Mouse (Mus musculus): ENCODE data around the gene Gch1. TPM values are rescaled to one million over a fixed set of nuclear protein-coding genes. Genes with fewer than 3 reads are reported as not detected.

Gch1 gene
- polyA plus RNA-seq, 1 experiment from 2014 or later, result 3.7 TPM

DNA sequence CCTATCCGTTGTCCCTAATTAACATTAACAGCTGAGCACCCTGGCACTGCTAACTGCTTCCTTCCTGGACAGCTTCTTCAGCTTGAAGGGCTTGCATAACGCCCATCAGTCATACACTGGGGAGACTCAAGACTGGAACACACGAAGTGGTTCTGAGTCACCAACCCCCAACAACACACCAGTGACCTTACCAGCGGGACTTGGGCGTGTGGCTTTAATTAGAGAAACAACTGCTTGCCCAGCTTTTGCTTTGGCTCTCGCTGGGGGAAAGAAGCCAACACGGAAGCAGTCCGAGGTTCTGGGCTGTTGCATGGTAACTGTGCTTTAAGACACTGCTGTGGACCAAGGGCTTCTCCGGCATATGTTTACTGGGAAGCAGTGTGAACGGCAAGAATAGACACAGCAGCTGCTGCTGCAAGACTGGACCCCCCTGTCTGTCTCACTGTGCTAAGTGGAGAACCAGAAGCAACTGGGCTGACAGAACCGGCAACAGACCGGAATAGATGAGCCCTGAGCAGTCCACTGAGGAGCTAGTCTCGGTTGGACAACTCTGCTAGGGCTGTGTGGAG lies 11.3 kb downstream of the Gch1 start:
- ATAC-seq, result no peak
- H3K27ac ChIP-seq, result no peak overlapping the region
- H3K27me3 ChIP-seq (replicated peaks), result 0 out of 2 replicates have a peak, but pooled peaks cover 2% of the 10 kb centered on the region
- H3K36me3 ChIP-seq, result no peaks in the 10 kb centered on the region
- H3K9ac ChIP-seq, result no peak overlapping the region
- 39% methylated on average over 13 of the region's 13 CpGs for WGBS (ENCODE audit: insufficient replicate concordance)
- H3K4me1 ChIP-seq, result 0 out of 2 replicates have a peak, but pooled peaks cover 3% of the 10 kb centered on the region
- no peak overlapping the region for H3K4me3 ChIP-seq
- H3K4me2 ChIP-seq, result no peak overlapping the region
- no peaks in the 10 kb centered on the region; the same call in 1 of the 2 replicates for H3K9me3 ChIP-seq (replicated peaks)

DNA sequence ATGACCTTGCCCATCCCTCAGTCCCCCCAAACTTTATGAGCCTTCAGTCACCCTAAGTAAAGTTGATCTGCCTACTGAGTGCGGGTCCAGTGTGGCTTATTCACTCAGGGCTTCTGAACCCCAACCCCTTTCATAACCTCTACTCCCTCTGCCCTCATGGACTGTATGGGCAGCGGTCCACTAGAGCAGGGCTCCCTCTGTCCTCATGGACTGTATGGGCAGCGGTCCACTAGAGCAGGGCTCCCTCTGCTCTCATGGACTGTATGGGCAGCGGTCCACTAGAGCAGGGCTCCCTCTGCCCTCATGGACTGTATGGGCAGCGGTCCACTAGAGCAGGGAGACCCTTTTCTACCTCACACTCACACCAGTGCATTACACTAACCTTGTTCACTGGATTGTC lies 13.0 kb downstream of the Gch1 start:
- Histone ChIP-seq H3K4me3 (no peak overlapping the region), H3K36me3 (no peaks in the 10 kb centered on the region), H3K27ac (no peak overlapping the region), H3K4me1 (peaks cover 13% of the 10 kb centered on the region), H3K9me3 (replicated peaks) (no peaks in the 10 kb centered on the region), H3K9ac (no peak overlapping the region), H3K27me3 (replicated peaks) (0 out of 2 replicates have a peak, but pooled peaks cover 2% of the 10 kb centered on the region), H3K4me2 (no peak overlapping the region)
- no peak for ATAC-seq
- WGBS (ENCODE audit: insufficient replicate concordance), result 65% methylated on average over 5 of the region's 5 CpGs

- Histone ChIP-seq H3K4me3 (no peak overlapping the region), H3K4me1 (peaks cover 20% of the 10 kb centered on the region), H3K27ac (no peak overlapping the region), H3K9me3 (replicated peaks) (no peaks in the 10 kb centered on the region), H3K36me3 (no peaks in the 10 kb centered on the region), H3K27me3 (replicated peaks) (0 out of 2 replicates have a peak, but pooled peaks cover 2% of the 10 kb centered on the region), H3K9ac (no peak overlapping the region), H3K4me2 (no peak overlapping the region)
- no peak for ATAC-seq
- 68% methylated on average over 5 of the region's 5 CpGs for WGBS (ENCODE audit: insufficient replicate concordance)
Measured at GRCm38 (mm10) chr14:47175136-47175535, 14.1 kb downstream of the Gch1 start.

- no peak overlapping the region for H3K4me3 ChIP-seq
- H3K27ac ChIP-seq, result no peak overlapping the region
- no peak overlapping the region for H3K9ac ChIP-seq
- WGBS (ENCODE audit: insufficient replicate concordance), result 13% methylated on average over 5 of the region's 5 CpGs
- no peaks in the 10 kb centered on the region for H3K27me3 ChIP-seq (replicated peaks)
- no peaks in the 10 kb centered on the region for H3K9me3 ChIP-seq (replicated peaks)
- H3K4me1 ChIP-seq, result peaks cover 25% of the 10 kb centered on the region
- no peak for ATAC-seq
- no peaks in the 10 kb centered on the region for H3K36me3 ChIP-seq
- H3K4me2 ChIP-seq, result no peak overlapping the region
Measured at GRCm38 (mm10) chr14:47172073-47172472, 17.1 kb downstream of the Gch1 start.

DNA sequence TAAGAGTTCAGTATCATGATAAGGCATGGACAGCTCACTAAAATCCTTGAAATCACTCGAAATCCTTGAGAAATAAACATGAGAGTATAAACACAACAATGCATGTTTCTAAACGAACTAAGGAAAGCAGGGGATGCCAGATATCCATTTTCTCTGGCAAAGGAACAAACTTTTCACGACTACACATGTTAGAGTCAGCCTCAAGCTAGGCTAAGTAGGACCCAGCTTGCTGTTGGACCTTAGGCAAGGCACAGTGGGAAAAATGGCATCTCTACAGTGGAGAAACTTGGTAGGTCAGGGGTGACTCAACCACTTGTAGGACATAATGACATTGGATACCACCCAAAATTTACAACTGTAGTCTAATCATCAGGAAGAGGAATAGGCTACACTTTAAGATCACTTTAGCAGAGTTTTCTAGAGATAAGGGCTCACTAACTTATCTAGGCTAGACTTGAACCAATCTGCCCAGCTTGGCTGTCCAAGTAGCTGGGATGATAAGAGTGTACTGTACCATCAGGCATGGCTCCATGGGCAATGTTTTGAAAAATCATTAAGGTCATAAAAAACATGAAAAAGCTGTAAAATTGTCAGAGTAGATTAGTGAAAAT lies 18.6 kb downstream of the Gch1 start:
- peak; percentile 49; the same call in 1 of the 2 replicates for ATAC-seq
- WGBS (ENCODE audit: insufficient replicate concordance), result 46% methylated on average over 3 of the region's 3 CpGs
- no peak overlapping the region for H3K27ac ChIP-seq
- H3K36me3 ChIP-seq, result no peaks in the 10 kb centered on the region
- H3K4me2 ChIP-seq, result no peak overlapping the region
- H3K27me3 ChIP-seq (replicated peaks), result no peaks in the 10 kb centered on the region
- H3K4me3 ChIP-seq, result no peak overlapping the region
- H3K4me1 ChIP-seq, result peaks cover 25% of the 10 kb centered on the region
- no peak overlapping the region for H3K9ac ChIP-seq
- H3K9me3 ChIP-seq (replicated peaks), result no peaks in the 10 kb centered on the region

DNA sequence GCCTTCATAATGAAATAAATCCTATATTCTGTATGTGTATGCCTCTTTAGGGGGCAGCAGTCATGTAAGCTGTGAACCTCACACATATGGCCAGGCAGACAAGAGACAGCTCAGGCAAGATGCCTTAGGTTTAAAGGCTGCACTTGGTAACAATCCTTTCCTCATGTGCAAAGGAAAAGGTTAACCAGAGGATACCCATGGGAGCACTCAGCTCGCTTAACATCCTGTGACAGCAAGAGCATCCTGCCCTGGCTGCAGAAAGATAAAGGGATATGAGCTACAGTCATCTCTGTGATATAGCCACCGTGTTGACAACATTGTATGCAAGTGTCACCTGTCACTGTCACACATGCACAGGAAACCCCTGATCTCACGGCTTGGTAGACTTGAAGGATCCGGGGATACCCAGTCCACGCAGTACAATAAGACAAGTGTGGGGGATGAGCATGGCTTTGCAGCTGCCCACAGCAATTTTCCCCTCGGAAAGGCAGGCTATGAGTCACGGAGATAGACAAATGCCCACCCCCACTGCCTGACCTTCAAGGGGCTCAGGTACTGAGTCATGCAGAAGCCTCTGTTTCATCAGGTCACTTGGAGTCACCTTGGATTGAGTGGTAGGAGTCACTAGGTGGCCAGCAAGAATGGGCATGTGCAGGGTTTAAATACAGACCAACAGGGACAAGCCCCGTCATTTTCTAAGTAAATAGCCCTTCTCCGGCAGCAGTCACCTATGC lies 19.4 kb downstream of the Gch1 start:
- ATAC-seq, result no peak
- H3K4me3 ChIP-seq, result no peak overlapping the region
- H3K9ac ChIP-seq, result no peak overlapping the region
- H3K27me3 ChIP-seq (replicated peaks), result no peaks in the 10 kb centered on the region
- peaks cover 25% of the 10 kb centered on the region for H3K4me1 ChIP-seq
- no peaks in the 10 kb centered on the region for H3K36me3 ChIP-seq
- H3K9me3 ChIP-seq (replicated peaks), result no peaks in the 10 kb centered on the region
- H3K4me2 ChIP-seq, result no peak overlapping the region
- WGBS (ENCODE audit: insufficient replicate concordance), result 37% methylated on average over 9 of the region's 9 CpGs
- no peak overlapping the region for H3K27ac ChIP-seq

- Histone ChIP-seq H3K36me3 (no peaks in the 10 kb centered on the region), H3K9ac (no peak overlapping the region), H3K4me1 (peaks cover 13% of the 10 kb centered on the region), H3K4me2 (no peak overlapping the region), H3K27ac (no peak overlapping the region), H3K4me3 (no peak overlapping the region), H3K9me3 (replicated peaks) (no peaks in the 10 kb centered on the region), H3K27me3 (replicated peaks) (no peaks in the 10 kb centered on the region)
- ATAC-seq, result no peak
- 69% methylated on average over 5 of the region's 5 CpGs for WGBS (ENCODE audit: insufficient replicate concordance)
Measured at GRCm38 (mm10) chr14:47165741-47166140, 23.5 kb downstream of the Gch1 start.

DNA sequence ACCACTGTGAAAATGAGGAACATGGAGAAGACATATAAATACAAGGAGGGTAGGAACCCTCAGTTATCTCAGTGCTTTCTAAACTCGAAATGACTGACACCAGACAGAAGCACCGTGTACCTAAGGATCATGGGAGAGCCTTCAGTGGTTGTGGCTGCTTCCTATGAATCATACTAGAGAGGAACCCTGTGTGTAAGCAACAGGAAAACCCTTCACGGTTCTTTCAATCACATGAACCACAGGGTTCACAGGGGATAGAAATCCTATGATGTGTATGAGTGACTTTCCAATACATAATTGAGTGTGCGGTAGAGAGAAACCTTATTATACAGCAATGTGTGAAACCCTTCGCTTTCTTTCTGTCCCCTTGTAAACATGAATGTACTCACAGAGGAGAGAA lies 24.1 kb downstream of the Gch1 start:
- Histone ChIP-seq H3K36me3 (no peaks in the 10 kb centered on the region), H3K27me3 (replicated peaks) (no peaks in the 10 kb centered on the region), H3K9ac (no peak overlapping the region), H3K4me3 (no peak overlapping the region), H3K27ac (no peak overlapping the region), H3K9me3 (replicated peaks) (no peaks in the 10 kb centered on the region), H3K4me1 (peaks cover 7% of the 10 kb centered on the region), H3K4me2 (no peak overlapping the region)
- no peak for ATAC-seq
- WGBS (ENCODE audit: insufficient replicate concordance), result 49% methylated on average over 5 of the region's 5 CpGs

- 45% methylated on average over 5 of the region's 5 CpGs for WGBS (ENCODE audit: insufficient replicate concordance)
- Histone ChIP-seq H3K9me3 (replicated peaks) (no peaks in the 10 kb centered on the region), H3K36me3 (no peaks in the 10 kb centered on the region), H3K27ac (no peak overlapping the region), H3K4me2 (no peak overlapping the region), H3K4me3 (no peak overlapping the region), H3K9ac (no peak overlapping the region), H3K27me3 (replicated peaks) (no peaks in the 10 kb centered on the region), H3K4me1 (no peaks in the 10 kb centered on the region)
- ATAC-seq, result no peak
Measured at GRCm38 (mm10) chr14:47161921-47162427, 27.2 kb downstream of the Gch1 start.

- no peak overlapping the region for H3K9ac ChIP-seq
- no peaks in the 10 kb centered on the region for H3K36me3 ChIP-seq
- no peaks in the 10 kb centered on the region for H3K9me3 ChIP-seq (replicated peaks)
- H3K27ac ChIP-seq, result no peak overlapping the region
- no peak for ATAC-seq
- 73% methylated on average over 2 of the region's 2 CpGs for WGBS (ENCODE audit: insufficient replicate concordance)
- H3K4me2 ChIP-seq, result no peak overlapping the region
- no peak overlapping the region for H3K4me3 ChIP-seq
- no peaks in the 10 kb centered on the region for H3K4me1 ChIP-seq
- H3K27me3 ChIP-seq (replicated peaks), result no peaks in the 10 kb centered on the region
Measured at GRCm38 (mm10) chr14:47160051-47160640, 29.1 kb downstream of the Gch1 start.

GRCm38 (mm10) chr14:47154303-47154702 lies 34.9 kb downstream of the Gch1 start:
- Histone ChIP-seq H3K27ac (no peak overlapping the region), H3K9me3 (replicated peaks) (no peaks in the 10 kb centered on the region), H3K4me1 (no peaks in the 10 kb centered on the region), H3K27me3 (replicated peaks) (no peaks in the 10 kb centered on the region), H3K4me2 (no peak overlapping the region), H3K9ac (no peak overlapping the region), H3K4me3 (no peak overlapping the region), H3K36me3 (no peaks in the 10 kb centered on the region)
- WGBS (ENCODE audit: insufficient replicate concordance), result 65% methylated on average over 3 of the region's 3 CpGs
- ATAC-seq, result no peak

GRCm38 (mm10) chr14:47151306-47151705 lies 37.9 kb downstream of the Gch1 start:
- Histone ChIP-seq H3K27me3 (replicated peaks) (no peaks in the 10 kb centered on the region), H3K4me2 (no peak overlapping the region), H3K4me3 (no peak overlapping the region), H3K27ac (no peak overlapping the region), H3K36me3 (no peaks in the 10 kb centered on the region), H3K4me1 (no peaks in the 10 kb centered on the region), H3K9me3 (replicated peaks) (no peaks in the 10 kb centered on the region), H3K9ac (no peak overlapping the region)
- WGBS (ENCODE audit: insufficient replicate concordance), result 67% methylated on average over 6 of the region's 6 CpGs
- ATAC-seq, result no peak
